Mouse (Mus musculus): ENCODE measurements around the gene Ralgapa1.
"Not testable (repeated sequence)": the region's sequence is repeated elsewhere in the genome, so short reads cannot be mapped to it uniquely, and the experiment has no call there.

Gene Ralgapa1

GRCm38 (mm10) chr12:55800144-55800543 lies 20.8 kb downstream of the Ralgapa1 start:
- DNase-seq (ENCODE audit: low spot score in 2 of 2), result no peak

- DNase-seq (ENCODE audit: low spot score in 2 of 2), result no peak
Observed at GRCm38 (mm10) chr12:55798745-55799144, 22.2 kb downstream of the Ralgapa1 start.

GRCm38 (mm10) chr12:55797103-55797502 lies 23.9 kb downstream of the Ralgapa1 start:
- DNase-seq (ENCODE audit: low spot score in 2 of 2), result no peak

GRCm38 (mm10) chr12:55794485-55794884 lies 26.5 kb downstream of the Ralgapa1 start:
- not testable (repeated sequence) for DNase-seq (ENCODE audit: low spot score in 2 of 2)

- DNase-seq (ENCODE audit: low spot score in 2 of 2), result no peak
Observed at GRCm38 (mm10) chr12:55785252-55785651, 35.7 kb downstream of the Ralgapa1 start.

GRCm38 (mm10) chr12:55782662-55783061 lies 38.3 kb downstream of the Ralgapa1 start:
- no peak for DNase-seq (ENCODE audit: low spot score in 2 of 2)

- peak in 1 of 2 experiments; percentile 12 for DNase-seq (ENCODE audit: low spot score in 2 of 2)
Observed at GRCm38 (mm10) chr12:55778301-55778700, 42.7 kb downstream of the Ralgapa1 start.

GRCm38 (mm10) chr12:55777356-55777755 lies 43.6 kb downstream of the Ralgapa1 start:
- DNase-seq (ENCODE audit: low spot score in 2 of 2), result no peak

GRCm38 (mm10) chr12:55774316-55774715 lies 46.7 kb downstream of the Ralgapa1 start:
- no peak for DNase-seq (ENCODE audit: low spot score in 2 of 2)

GRCm38 (mm10) chr12:55720319-55720718 lies 100.6 kb downstream of the Ralgapa1 start:
- DNase-seq (ENCODE audit: low spot score in 2 of 2), result no peak

- DNase-seq (ENCODE audit: low spot score in 2 of 2), result no peak
Observed at GRCm38 (mm10) chr12:55705881-55706280, 115.1 kb downstream of the Ralgapa1 start.

- DNase-seq (ENCODE audit: low spot score in 2 of 2), result no peak
Observed at GRCm38 (mm10) chr12:55666699-55667098, 154.3 kb downstream of the Ralgapa1 start.

GRCm38 (mm10) chr12:55663194-55663593 lies 157.8 kb downstream of the Ralgapa1 start:
- DNase-seq (ENCODE audit: low spot score in 2 of 2), result not testable (repeated sequence)

GRCm38 (mm10) chr12:55648011-55648525 lies 172.9 kb downstream of the Ralgapa1 start:
- DNase-seq (ENCODE audit: low spot score in 2 of 2), result no peak

GRCm38 (mm10) chr12:55626711-55627110 lies 194.3 kb downstream of the Ralgapa1 start:
- DNase-seq (ENCODE audit: low spot score in 2 of 2), result no peak

GRCm38 (mm10) chr12:55623254-55623653 lies 197.7 kb downstream of the Ralgapa1 start:
- DNase-seq (ENCODE audit: low spot score in 2 of 2), result no peak

- no peak for DNase-seq (ENCODE audit: low spot score in 2 of 2)
Observed at GRCm38 (mm10) chr12:55622615-55623245, 198.2 kb downstream of the Ralgapa1 start.

- DNase-seq (ENCODE audit: low spot score in 2 of 2), result no peak
Observed at GRCm38 (mm10) chr12:55620321-55620720, 200.6 kb downstream of the Ralgapa1 start.

GRCm38 (mm10) chr12:55610812-55611211 lies 210.2 kb downstream of the Ralgapa1 start:
- no peak for DNase-seq (ENCODE audit: low spot score in 2 of 2)

GRCm38 (mm10) chr12:55607902-55608301 lies 213.1 kb downstream of the Ralgapa1 start:
- no peak for DNase-seq (ENCODE audit: low spot score in 2 of 2)

GRCm38 (mm10) chr12:55604411-55604810 lies 216.6 kb downstream of the Ralgapa1 start:
- DNase-seq (ENCODE audit: low spot score in 2 of 2), result no peak

GRCm38 (mm10) chr12:55600503-55600994 lies 220.4 kb downstream of the Ralgapa1 start:
- no peak for DNase-seq (ENCODE audit: low spot score in 2 of 2)
